ENCODE assay signal across 8 mouse cellular contexts in the genomic region with DNA sequence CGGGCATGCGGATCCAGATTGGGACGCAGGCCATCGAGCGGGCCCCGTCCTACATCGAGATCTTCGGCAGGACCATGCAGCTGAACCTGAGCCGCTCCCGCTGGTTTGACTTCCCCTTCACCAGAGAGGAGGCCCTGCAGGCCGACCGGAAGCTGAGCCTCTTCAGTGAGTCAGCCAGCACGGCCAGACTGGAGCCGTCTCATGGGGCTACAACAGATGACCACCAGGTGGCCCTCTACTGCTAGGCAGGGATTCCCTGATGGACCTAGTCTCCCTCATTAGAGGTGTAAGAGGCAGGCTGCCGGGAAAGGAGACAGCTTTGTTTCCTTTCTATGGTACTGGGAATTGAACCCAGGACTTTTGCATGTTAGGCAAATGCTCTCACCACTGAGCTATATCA.
A peak's percentile ranks its signal among the peaks of the same experiment; 100 is the strongest.
DNase-seq lines count a peak whose midpoint lies in the region; ATAC-seq lines count a peak whose summit lies in the region.

No protein-coding gene starts in this region.

- no peak overlapping the region for H3K4me3 ChIP-seq in kidney, embryonic 15.5 days (replicated peaks)
- no peak overlapping the region for H3K4me3 ChIP-seq in stomach, embryonic 15.5 days (replicated peaks)

- H3K36me3 ChIP-seq in kidney, embryonic 15.5 days = peaks cover 100% of the 10 kb centered on the region
- H3K36me3 ChIP-seq in stomach, embryonic 15.5 days = peaks cover 96% of the 10 kb centered on the region

- H3K4me2 ChIP-seq in kidney, embryonic 15.5 days = no peak overlapping the region
- no peak overlapping the region for H3K4me2 ChIP-seq in stomach, embryonic 15.5 days

- WGBS in kidney, embryonic 15.5 days = 47% methylated on average over 15 of the region's 15 CpGs
- WGBS in stomach, embryonic 15.5 days = 54% methylated on average over 15 of the region's 15 CpGs

- no peak overlapping the region for H3K27ac ChIP-seq in kidney, embryonic 15.5 days
- H3K27ac ChIP-seq in stomach, embryonic 15.5 days = no peak overlapping the region

- no peaks in the 10 kb centered on the region for H3K9me3 ChIP-seq in kidney, embryonic 15.5 days (replicated peaks)
- H3K9me3 ChIP-seq in stomach, embryonic 15.5 days = no peaks in the 10 kb centered on the region

- H3K27me3 ChIP-seq in kidney, embryonic 15.5 days = no peaks in the 10 kb centered on the region
- no peaks in the 10 kb centered on the region for H3K27me3 ChIP-seq in stomach, embryonic 15.5 days (replicated peaks)

- no peaks in the 10 kb centered on the region for H3K4me1 ChIP-seq in kidney, embryonic 15.5 days
- no peaks in the 10 kb centered on the region for H3K4me1 ChIP-seq in stomach, embryonic 15.5 days

- no peak overlapping the region for H3K9ac ChIP-seq in kidney, embryonic 15.5 days
- H3K9ac ChIP-seq in stomach, embryonic 15.5 days = no peak overlapping the region

- peak; percentile 62 for DNase-seq in kidney, adult 11 months
- peak; percentile 92 for DNase-seq in cerebellum, adult 9-10 months
- DNase-seq in gastrocnemius, adult 8-10 months (ENCODE audit: low spot score in 2 of 2) = peak; percentile 45 to 56
- DNase-seq in kidney, adult 18-20 months = peak; percentile 67
- peak; percentile 70 for DNase-seq in left cerebral cortex, postnatal 4 days

- intact Hi-C loops in left cerebral cortex, postnatal 4 days (cut with DNase I) = loop anchor here (5.0 kb wide), 1 partner anchor 33 kb away; no protein-coding TSS in a partner anchor

- ATAC-seq in kidney, embryonic 15.5 days (replicated peaks; ENCODE audit: low FRiP score) = no peak; the same call in 1 of the 2 replicates
- peak; percentile 79 for ATAC-seq in monocyte, adult 5-6 weeks (replicated peaks; ENCODE audit: insufficient number of reproducible peaks, low FRiP score, low TSS enrichment, poor library complexity, severe bottlenecking)
- peak; percentile 50 for ATAC-seq in stomach, embryonic 15.5 days (ENCODE audit: insufficient read depth, low FRiP score, low read depth)
